ENCODE assay signal across 7 mouse cellular contexts in genomic region chr1:182340821-182341781, GRCm38 (mm10). TPM values are rescaled to one million over a fixed set of nuclear protein-coding genes. Genes with fewer than 3 reads are reported as not detected.
DNase-seq lines count a peak whose midpoint lies in the region; ATAC-seq lines count a peak whose summit lies in the region.

Fbxo28 (minus strand) TSS chr1:182341629.

- no peaks in the 10 kb centered on the region for H3K9me3 ChIP-seq in embryonic facial prominence, embryonic 11.5 days (replicated peaks; ENCODE audit: control insufficient read depth, low read length)
- no peaks in the 10 kb centered on the region for H3K9me3 ChIP-seq in limb, embryonic 11.5 days (ENCODE audit: control insufficient read depth, low read length)
- H3K9me3 ChIP-seq in midbrain, embryonic 14.5 days (ENCODE audit: control insufficient read depth, low read length): no peaks in the 10 kb centered on the region

- peak within 1 kb of the TSS; percentile 98 for H3K9ac ChIP-seq in embryonic facial prominence, embryonic 11.5 days (replicated peaks; ENCODE audit: low read length)
- peak within 1 kb of the TSS; percentile 99 for H3K9ac ChIP-seq in limb, embryonic 11.5 days (ENCODE audit: low read length)
- peak within 1 kb of the TSS; percentile 99 for H3K9ac ChIP-seq in midbrain, embryonic 14.5 days (replicated peaks; ENCODE audit: low read length)

- peak within 1 kb of the TSS; percentile 86 for H3K4me2 ChIP-seq in embryonic facial prominence, embryonic 11.5 days (ENCODE audit: low read depth, low read length)
- H3K4me2 ChIP-seq in limb, embryonic 11.5 days (ENCODE audit: low read depth, severe bottlenecking): peak within 1 kb of the TSS; percentile 83
- peak within 1 kb of the TSS; percentile 74 for H3K4me2 ChIP-seq in midbrain, embryonic 14.5 days (ENCODE audit: low read length)

- WGBS in embryonic facial prominence, embryonic 11.5 days: 0% methylated on average over 61 of the region's 93 CpGs
- under 1% methylated on average over 70 of the region's 93 CpGs for WGBS in limb, embryonic 11.5 days
- WGBS in midbrain, embryonic 14.5 days: under 1% methylated on average over 93 of the region's 93 CpGs

- H3K4me3 ChIP-seq in embryonic facial prominence, embryonic 11.5 days (ENCODE audit: low read depth, low read length): peak within 1 kb of the TSS; percentile 98
- peak within 1 kb of the TSS; percentile 98 for H3K4me3 ChIP-seq in limb, embryonic 11.5 days (ENCODE audit: low read depth, low read length)
- H3K4me3 ChIP-seq in midbrain, embryonic 14.5 days (replicated peaks; ENCODE audit: low read depth, low read length): peak within 1 kb of the TSS; percentile 100

- H3K27ac ChIP-seq in embryonic facial prominence, embryonic 11.5 days (replicated peaks; ENCODE audit: low read depth, low read length): peak within 1 kb of the TSS; percentile 81
- peak within 1 kb of the TSS; percentile 56 for H3K27ac ChIP-seq in limb, embryonic 11.5 days (replicated peaks; ENCODE audit: low read depth, low read length)
- peak within 1 kb of the TSS; percentile 90 for H3K27ac ChIP-seq in midbrain, embryonic 14.5 days (replicated peaks; ENCODE audit: low read depth, low read length)

- H3K36me3 ChIP-seq in embryonic facial prominence, embryonic 11.5 days (replicated peaks; ENCODE audit: control insufficient read depth, insufficient read depth, low read depth, low read length): no peaks in the 10 kb centered on the region
- no peaks in the 10 kb centered on the region for H3K36me3 ChIP-seq in limb, embryonic 11.5 days (ENCODE audit: control insufficient read depth, insufficient read depth, low read length)
- H3K36me3 ChIP-seq in midbrain, embryonic 14.5 days (ENCODE audit: control insufficient read depth, insufficient read depth, low read length): no peaks in the 10 kb centered on the region

- peak; percentile 94 for DNase-seq in adrenal gland, postnatal 14 days
- DNase-seq in embryonic facial prominence, embryonic 11.5 days (ENCODE audit: low spot score): peak; percentile 97
- DNase-seq in heart, adult 11 months: peak; percentile 99
- DNase-seq in kidney, adult 18-20 months: peak; percentile 86
- peak; percentile 91 for DNase-seq in limb, embryonic 11.5 days (ENCODE audit: low spot score)
- DNase-seq in midbrain, embryonic 14.5 days: peak; percentile 96
- DNase-seq in spleen, adult 18-20 months: peak; percentile 61 to 69

- ATAC-seq in embryonic facial prominence, embryonic 11.5 days (replicated peaks; ENCODE audit: insufficient number of reproducible peaks, low FRiP score, low TSS enrichment, low read depth): peak; percentile 85
- peak; percentile 91 for ATAC-seq in limb, embryonic 11.5 days (ENCODE audit: insufficient number of reproducible peaks, low FRiP score, low TSS enrichment, low read depth)
- ATAC-seq in midbrain, embryonic 14.5 days (ENCODE audit: low FRiP score, low TSS enrichment): peak; percentile 95

- no peaks in the 10 kb centered on the region for H3K4me1 ChIP-seq in embryonic facial prominence, embryonic 11.5 days (ENCODE audit: control insufficient read depth, insufficient read depth, low read length)
- peaks cover 7% of the 10 kb centered on the region; the same call in 1 of the 2 replicates for H3K4me1 ChIP-seq in limb, embryonic 11.5 days (ENCODE audit: control insufficient read depth, insufficient read depth, low read length)
- peaks cover 22% of the 10 kb centered on the region for H3K4me1 ChIP-seq in midbrain, embryonic 14.5 days (ENCODE audit: control insufficient read depth, insufficient read depth, low read length)

- no peaks in the 10 kb centered on the region for H3K27me3 ChIP-seq in embryonic facial prominence, embryonic 11.5 days (ENCODE audit: control insufficient read depth, insufficient read depth, low read length)
- no peaks in the 10 kb centered on the region for H3K27me3 ChIP-seq in limb, embryonic 11.5 days (ENCODE audit: control insufficient read depth, insufficient read depth, low read length)
- no peaks in the 10 kb centered on the region for H3K27me3 ChIP-seq in midbrain, embryonic 14.5 days (ENCODE audit: control insufficient read depth, insufficient read depth, low read length)

RNA-seq across cellular contexts. Expression of gene Fbxo28, which starts in this region (rescaled TPM):
- total RNA-seq in adrenal gland, postnatal 14 days (2021): 33.2 and 35.1 TPM in 2 replicates
- 29.6 and 31.8 TPM in 2 replicates for polyA plus RNA-seq in embryonic facial prominence, embryonic 11.5 days (2014; fragmentation: Nextera tagmentation; extraction: Ambion mirVana)
- 26.4 and 27.7 TPM in 2 replicates for polyA plus RNA-seq in limb, embryonic 11.5 days (2014; fragmentation: Nextera tagmentation; extraction: Ambion mirVana)
- 33.5 and 40.9 TPM in 2 replicates for polyA plus RNA-seq in midbrain, embryonic 14.5 days (2014; fragmentation: Nextera tagmentation; extraction: Ambion mirVana)

Comparison
In these comparisons a context has a peak if more than half of its experiments do, and no peak if none do; other contexts are left out.
1. Peak in every context shown above with its lines: DNase-seq, ATAC-seq, H3K4me3 ChIP-seq and H3K27ac ChIP-seq.